ENCODE assay signal across 1 mouse cellular context in the genomic region with DNA sequence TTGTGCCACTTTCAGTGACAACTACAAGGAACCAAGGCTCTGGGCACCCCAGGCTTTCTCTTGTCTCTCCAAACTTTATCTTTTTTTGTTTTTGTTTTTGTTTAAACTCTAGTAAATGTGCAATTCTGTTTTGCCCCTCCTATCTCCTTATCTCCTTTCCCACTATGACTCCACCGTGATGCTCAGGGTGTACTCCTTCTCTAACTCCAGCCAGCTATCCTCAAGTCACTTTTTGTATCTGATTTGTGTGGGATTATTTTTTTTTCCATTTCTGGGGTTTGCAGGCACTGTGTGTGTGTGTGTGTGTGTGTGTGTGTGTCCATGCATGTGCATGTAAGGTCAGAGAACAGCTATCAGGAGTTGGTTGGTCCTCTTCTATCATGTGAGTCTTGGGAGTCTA.
TF ChIP-seq lines count a peak whose summit lies in the region.

No protein-coding gene starts in this region.

TF ChIP-seq in myocyte, 11 proteins besides CTCF, POLR2A, EP300 and RAD21 (continued from another document):
- TF ChIP-seq MAX (IDR thresholded peaks at IDR 0.05; ENCODE audit: low read depth) = no peak
- no peak for TF ChIP-seq POLR2AphosphoS2 (IDR thresholded peaks at IDR 0.05; ENCODE audit: insufficient read length, low read depth)
- TF ChIP-seq SRF (IDR thresholded peaks at IDR 0.05; ENCODE audit: control insufficient read depth, insufficient read length, low read depth) = no peak
- TF ChIP-seq USF1 (IDR thresholded peaks at IDR 0.05; ENCODE audit: low read depth) = no peak
- no peak for TF ChIP-seq REST (IDR thresholded peaks at IDR 0.05; ENCODE audit: insufficient read depth, insufficient read length)
- no peak for TF ChIP-seq MYOD1 (IDR thresholded peaks at IDR 0.05; ENCODE audit: control insufficient read depth in 1 of 3, insufficient read length in 2 of 3, low read depth in 2 of 3)
- TF ChIP-seq CEBPB (IDR thresholded peaks at IDR 0.05; ENCODE audit: insufficient read depth, poor library complexity, severe bottlenecking) = no peak
- TF ChIP-seq TCF12 (IDR thresholded peaks at IDR 0.05; ENCODE audit: insufficient read depth, poor library complexity, severe bottlenecking) = no peak
- no peak for TF ChIP-seq MYOG (IDR thresholded peaks at IDR 0.05; ENCODE audit: control insufficient read depth in 1 of 3, insufficient read depth in 1 of 3, insufficient read length in 2 of 3, low read depth in 2 of 3)
